Mouse (Mus musculus) frontal cortex, adult (tissue): ENCODE results near the gene Rpgrip1.

Experiments used
- ATAC-seq: cut with Nextera tagmentation; 2 replicates; pipeline ENCODE4 v1.9.2; 2017; ENCODE audit warnings: mild to moderate bottlenecking, moderate library complexity, mixed read lengths; ENCODE audit not compliant: low TSS enrichment

Gene Rpgrip1

GRCm38 (mm10) chr14:52118823-52119608, 8.5 kb downstream of the Rpgrip1 start:
- ATAC-seq, result peak; percentile 85

DNA sequence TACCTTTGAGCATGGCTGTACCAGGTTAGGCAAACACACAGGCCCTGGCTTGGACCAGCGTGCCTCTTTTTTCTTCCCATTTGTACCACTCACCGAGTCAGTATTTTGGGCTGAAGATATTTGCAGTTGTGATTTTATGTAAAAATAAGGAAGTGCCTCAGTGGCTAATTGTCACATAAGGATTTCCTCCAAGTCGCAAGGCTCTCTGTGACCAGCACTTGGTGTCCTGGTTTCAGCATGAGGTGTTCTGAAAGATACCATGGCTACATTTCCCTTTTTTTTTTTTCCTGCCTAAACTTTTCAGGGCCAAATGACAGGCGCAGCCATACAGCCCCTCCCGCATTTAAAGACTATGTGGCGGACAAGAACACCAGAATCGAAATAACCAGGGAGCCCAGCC, 9.7 kb downstream of the Rpgrip1 start:
- no peak for ATAC-seq

DNA sequence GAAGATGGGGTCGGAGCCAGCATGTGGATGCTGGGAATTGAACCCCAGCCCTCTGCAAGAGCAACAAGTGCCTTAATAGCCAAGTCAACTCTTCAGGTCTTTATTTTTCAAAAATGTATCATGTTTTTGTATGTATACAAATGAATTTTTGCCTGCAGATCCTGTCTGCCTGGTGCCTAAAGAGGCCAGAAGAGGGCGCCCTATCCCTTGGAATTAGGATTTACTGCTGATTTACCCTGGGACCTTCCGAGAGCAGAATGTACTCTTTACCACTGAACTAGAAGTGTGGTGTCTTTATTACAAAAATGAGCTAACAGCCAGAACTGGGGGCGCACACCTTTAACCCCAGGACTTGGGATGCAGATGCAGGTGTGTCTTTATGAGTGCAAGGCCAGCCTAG, 13.4 kb downstream of the Rpgrip1 start:
- peak; percentile 75 for ATAC-seq

DNA sequence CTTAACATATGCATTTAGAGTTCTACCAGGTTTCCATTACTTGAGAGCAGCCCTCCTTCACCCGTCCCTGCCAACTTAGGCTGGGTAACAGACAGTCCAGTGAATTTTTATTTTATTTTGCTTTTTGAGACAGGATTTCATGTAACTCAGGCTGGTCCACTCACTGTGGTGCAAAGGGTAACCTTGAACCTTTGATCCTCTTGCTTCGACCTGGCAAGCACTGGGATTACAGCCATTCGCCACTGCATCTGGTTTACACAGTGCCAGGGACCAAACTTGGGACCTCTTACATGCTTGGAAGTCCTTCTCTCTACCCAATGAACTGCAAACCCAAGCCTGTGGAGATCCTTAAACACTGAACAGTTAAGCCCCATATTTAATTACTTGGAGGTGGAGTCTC, 14.1 kb downstream of the Rpgrip1 start:
- ATAC-seq, result no peak

DNA sequence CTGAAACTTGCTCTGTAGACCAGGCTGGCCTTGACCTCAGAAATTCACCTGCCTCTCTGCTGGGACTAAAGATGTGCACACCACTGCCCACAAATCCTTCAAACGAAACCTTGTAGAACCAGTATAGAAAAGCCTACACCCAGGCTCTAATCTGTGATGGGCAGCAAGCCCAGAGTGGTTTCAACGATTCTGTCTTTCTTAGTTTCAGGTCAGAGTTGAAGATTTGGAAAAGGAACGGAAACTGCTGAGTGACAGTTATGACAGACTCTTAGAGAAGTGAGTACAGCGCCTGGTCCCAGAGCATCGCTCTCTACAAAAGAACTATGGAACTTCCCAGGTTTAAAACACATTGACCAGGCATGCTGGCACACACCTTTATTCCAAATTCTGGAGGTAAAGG, 23.1 kb downstream of the Rpgrip1 start:
- ATAC-seq, result no peak

DNA sequence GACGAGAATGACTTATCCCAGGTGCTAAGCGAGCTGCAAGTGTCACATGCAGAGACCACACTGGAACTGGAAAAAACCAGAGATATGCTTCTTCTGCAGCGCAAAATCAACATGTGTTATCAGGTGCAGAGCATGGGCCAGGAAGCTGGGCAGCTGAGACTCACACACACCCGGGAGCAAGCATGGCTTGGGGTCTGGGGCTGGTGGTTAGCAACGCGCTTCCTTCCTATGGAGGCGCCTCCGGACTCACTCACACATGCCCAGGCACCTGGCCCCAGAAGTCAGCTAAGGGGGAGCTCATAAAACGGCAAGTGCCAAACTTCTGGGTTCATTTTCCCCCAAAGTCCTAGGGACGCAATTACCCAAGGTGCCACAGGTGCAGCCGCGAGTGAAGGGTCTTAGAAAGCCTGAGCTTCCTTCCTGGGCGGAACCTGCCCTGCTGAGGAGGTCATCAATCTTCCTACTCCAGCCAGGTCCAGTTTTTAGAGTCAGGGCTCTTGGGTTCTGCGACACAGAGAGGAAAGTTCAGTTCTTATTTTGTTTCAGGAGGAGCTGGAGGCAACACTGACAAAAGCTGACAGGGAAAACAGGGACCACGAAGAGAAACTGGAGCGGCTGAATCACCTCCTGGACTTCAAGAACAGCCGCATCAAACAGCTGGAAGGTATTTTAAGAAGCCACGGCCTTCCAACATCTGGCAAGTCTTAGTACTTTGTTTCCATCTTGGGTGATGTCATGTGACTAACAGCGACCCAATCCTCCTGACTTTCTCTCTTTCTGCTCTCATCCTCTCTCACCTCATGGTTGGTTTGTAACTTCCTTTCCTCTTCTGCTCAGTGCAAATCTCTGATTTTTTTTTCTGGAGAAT, 30.3 kb downstream of the Rpgrip1 start:
- ATAC-seq, result no peak

GRCm38 (mm10) chr14:52141445-52142127, 31.1 kb downstream of the Rpgrip1 start:
- no peak for ATAC-seq

DNA sequence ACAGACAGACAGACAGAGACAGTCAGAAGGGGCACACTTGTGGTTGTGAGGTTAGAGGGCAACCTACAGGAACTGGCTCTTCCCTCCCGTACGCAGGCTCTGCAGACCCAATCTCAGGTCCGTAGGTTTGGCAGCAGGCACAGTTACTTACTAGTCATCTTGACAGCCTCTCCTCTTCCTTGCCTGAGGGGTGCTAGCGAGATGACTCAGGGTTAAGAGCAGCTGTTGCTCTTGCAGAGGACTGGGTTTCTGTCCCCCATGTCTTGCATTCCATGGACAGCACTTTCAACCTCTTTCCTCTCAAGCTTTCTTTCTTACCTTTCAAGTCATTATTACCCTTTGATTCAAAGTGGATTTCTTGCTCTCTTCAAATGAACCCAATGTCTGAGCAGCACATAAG, 33.7 kb downstream of the Rpgrip1 start:
- ATAC-seq, result no peak

GRCm38 (mm10) chr14:52146540-52146939, 36.0 kb downstream of the Rpgrip1 start:
- no peak for ATAC-seq

DNA sequence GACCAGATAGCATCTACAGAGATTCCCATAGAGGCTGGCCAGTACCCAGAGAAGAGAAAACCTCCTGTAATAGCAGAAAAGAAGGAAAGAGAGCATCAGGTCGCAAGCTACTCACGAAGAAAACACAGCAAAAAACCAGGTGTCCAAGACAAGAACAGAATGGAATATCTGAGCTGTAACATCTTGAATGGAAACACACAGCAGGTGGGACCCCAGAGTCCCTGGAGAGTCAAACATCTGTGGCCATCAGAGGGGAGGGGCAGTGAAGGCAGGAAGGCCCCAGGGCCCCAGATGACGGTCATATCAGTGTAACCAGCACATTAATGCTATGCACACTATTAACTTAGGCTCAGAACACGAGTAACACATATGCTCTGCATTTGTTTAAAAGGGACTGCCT, 39.4 kb downstream of the Rpgrip1 start:
- ATAC-seq, result no peak

- ATAC-seq, result peak; percentile 91
Measured at GRCm38 (mm10) chr14:52152179-52152578, 41.7 kb downstream of the Rpgrip1 start.

DNA sequence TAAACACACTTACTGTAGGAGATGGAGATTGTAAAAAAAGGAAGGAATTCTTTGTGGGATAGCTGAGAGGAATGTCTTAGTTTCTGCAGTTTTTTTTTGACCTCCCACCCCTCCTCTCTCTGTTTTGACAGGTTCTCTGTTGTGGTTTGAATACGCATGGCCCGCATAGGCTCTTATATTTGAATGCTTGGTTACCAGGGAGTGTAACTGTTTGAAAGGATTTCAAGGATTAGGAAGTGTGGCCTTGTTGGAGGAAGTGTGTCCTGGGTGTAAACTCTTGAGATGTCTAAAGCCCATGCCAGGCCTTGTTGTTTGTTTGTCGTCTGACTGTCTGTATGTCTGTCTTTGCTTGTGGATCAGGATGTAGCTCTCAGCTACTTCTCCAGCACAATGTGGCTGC, 42.1 kb downstream of the Rpgrip1 start:
- ATAC-seq, result no peak

DNA sequence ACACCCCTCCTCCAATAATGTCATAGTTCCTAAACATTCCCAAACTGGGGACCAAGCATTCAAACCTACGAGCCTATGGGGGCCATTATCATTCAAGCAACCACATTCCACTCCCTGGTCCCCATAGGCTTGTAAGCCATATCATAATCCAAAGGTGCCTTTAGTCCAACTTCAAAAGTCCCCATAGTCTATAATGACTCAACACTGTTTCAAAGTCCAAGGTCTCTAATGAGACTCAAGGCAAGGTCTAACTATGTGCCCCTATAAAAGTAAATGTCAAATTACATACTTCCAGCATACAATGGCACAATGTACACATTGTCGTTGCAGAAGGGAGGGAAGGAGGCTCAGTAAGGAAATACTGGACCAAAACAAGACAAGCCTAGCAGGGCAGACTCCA, 44.5 kb downstream of the Rpgrip1 start:
- ATAC-seq, result no peak

DNA sequence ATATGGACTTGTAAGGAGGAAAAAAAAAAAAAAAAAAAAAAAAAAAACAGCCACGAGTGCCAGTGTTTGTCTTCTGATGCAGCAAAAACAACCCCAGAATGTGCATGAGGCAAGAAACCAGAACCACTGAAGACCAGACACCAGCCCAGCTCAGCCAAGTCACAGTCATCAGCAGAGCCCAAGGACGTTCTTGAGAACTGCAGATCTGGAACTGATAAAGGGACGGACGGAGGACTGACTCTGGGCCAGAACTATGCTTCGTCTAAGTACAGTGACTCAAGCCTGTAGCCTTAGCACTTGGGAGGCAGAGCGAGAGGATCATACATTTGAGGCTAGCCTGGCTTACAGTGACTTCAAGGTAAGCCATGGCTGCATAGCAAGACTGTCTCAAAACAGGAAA, 50.4 kb downstream of the Rpgrip1 start:
- no peak for ATAC-seq

DNA sequence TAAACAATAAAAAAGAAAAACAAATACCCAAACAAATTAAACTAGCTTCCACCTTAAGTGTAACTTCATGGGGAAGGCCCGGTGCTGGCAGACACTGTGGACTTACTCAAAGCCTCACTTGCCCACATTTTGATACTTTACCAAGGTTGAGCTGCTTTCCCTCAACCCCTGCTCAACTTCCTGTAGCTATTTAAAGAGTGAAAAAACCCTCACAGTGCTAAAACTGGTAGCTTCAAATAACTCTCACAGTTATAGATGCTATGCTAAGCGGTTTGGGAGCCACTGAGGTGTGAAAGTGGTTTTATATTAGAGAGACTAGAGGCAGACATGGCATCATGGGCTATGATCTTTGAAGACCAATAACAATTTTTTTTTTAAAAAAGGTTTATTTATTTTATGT, 56.1 kb downstream of the Rpgrip1 start:
- no peak for ATAC-seq

DNA sequence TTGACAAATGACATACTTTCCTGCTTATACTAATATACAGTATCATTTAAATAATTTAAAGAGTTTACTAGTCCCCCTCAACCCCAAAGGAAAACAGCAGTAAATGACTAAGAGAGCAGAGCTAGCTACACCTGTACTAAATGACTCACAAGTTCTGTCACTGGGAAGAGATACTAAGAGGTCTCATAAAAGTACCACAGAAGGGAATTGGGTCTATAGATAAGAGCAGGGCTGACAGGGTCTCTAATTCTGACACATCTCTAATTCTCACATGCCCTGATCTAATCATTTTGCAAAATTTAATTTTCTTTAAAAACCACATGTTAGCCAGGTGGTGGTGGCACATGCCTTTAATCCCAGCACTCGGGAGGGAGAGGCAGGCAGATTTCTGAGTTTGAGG, 78.3 kb downstream of the Rpgrip1 start:
- no peak for ATAC-seq

- ATAC-seq, result 0 out of 2 replicates have a peak, but pooled peaks have one; percentile 41
Measured at GRCm38 (mm10) chr14:52189519-52189918, 79.0 kb downstream of the Rpgrip1 start.

DNA sequence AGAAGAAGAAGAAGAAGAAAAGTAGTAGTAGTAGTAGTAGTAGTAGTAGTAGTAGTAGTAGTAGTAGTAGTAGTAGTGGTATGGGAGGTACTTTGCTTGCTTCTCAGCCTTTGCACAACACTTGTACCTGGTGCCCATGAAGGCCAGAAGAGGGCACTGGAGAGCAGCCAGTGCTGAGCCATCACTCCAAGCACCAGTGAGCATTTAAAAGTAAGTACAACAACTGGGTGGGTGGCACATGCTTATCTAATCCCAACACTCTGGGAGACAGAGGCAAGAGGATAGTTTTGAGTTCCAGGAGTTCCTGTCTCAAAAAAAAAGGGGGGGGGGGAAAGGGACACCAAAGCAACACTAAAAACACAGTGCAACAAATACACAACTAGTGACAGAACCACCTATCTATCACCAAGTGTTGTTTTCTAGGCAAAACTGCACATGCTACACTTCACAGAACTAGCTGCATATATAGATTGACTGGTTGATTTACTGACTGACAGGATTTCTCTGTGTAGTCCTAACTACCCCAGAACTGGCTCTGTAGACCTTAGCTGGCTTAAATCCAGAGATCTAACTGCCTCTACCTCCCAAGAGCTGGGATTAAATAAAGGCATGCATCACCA, 80.3 kb downstream of the Rpgrip1 start:
- ATAC-seq, result peak; percentile 70; the same call in 1 of the 2 replicates

DNA sequence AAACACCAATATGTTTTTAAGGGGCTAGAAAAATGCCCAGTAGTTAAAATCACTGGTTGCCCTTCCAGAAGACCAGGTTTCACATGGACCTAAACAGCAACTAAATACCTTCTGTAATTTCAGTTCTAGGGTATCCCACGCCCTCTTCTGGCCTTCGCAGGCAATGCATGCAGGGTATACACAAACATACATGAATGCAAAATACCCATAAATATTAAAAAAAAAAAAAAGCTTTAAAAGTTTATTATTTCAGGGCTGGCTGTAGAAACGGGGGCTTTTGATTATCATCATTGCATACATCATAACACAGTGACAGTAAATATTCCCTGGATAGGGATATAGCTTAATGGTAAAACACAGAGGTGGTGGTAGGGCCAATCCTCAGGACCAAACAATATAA, 85.2 kb downstream of the Rpgrip1 start:
- ATAC-seq, result no peak

- peak; percentile 38 for ATAC-seq
Measured at GRCm38 (mm10) chr14:52196230-52197155, 86.0 kb downstream of the Rpgrip1 start.
